Mouse (Mus musculus) stomach, postnatal 0 days (tissue): ENCODE data around the gene Fam219a. TPM values are rescaled to one million over a fixed set of nuclear protein-coding genes. Genes with fewer than 3 reads are reported as not detected.

Experiments
- ATAC-seq: fragments of 200-750 bp; cut with Nextera tagmentation; 2 replicates; pipeline ENCODE4 v1.8.0; 2017; ENCODE audit not compliant: low FRiP score, low TSS enrichment
- DNase-seq: peaks from one replicate; pipeline ENCODE4 v3.0.0-alpha.2; 2016; ENCODE audit warnings: low spot score
- H3K27ac ChIP-seq: fragments of 300-500 bp; sonication (generic); replicated peaks from 2 replicates; pipeline ENCODE4 v1.5.1; 2014; ENCODE audit warnings: mild to moderate bottlenecking, control low read depth
- H3K27me3 ChIP-seq: fragments of 300-500 bp; sonication (generic); 2 replicates; pipeline ENCODE4 v1.6.1; 2014; ENCODE audit warnings: low read length; ENCODE audit not compliant: control insufficient read depth, insufficient read depth
- H3K36me3 ChIP-seq: fragments of 300-500 bp; sonication (generic); 2 replicates; pipeline ENCODE4 v1.6.1; 2014; ENCODE audit warnings: low read length, mixed read lengths; ENCODE audit not compliant: control insufficient read depth, insufficient read depth
- H3K4me1 ChIP-seq: fragments of 300-500 bp; sonication (generic); replicated peaks from 2 replicates; pipeline ENCODE4 v1.6.1; 2014; ENCODE audit warnings: antibody characterized with exemption; ENCODE audit not compliant: control insufficient read depth, insufficient read depth
- H3K4me2 ChIP-seq: fragments of 300-500 bp; sonication (generic); replicated peaks from 2 replicates; pipeline ENCODE4 v1.6.1; 2014; ENCODE audit warnings: low read depth, mild to moderate bottlenecking, control low read depth, moderate library complexity
- H3K4me3 ChIP-seq: fragments of 300-500 bp; sonication (generic); 2 replicates; pipeline ENCODE4 v1.5.1; 2014; ENCODE audit warnings: low read depth, low read length, control low read depth
- H3K9ac ChIP-seq: fragments of 300-500 bp; sonication (generic); 2 replicates; pipeline ENCODE4 v1.6.1; 2014; ENCODE audit warnings: mild to moderate bottlenecking, low read length, control low read depth, mixed read lengths
- H3K9me3 ChIP-seq: fragments of 300-500 bp; sonication (generic); 2 replicates; pipeline ENCODE4 v1.6.1; 2016; ENCODE audit warnings: low read length; ENCODE audit not compliant: control insufficient read depth
- CTCF ChIP-seq: IDR thresholded peaks from 2 replicates; pipeline ENCODE4 v1.5.1; 2016; ENCODE audit warnings: antibody characterized with exemption, low read depth, mild to moderate bottlenecking, moderate library complexity
- EP300 ChIP-seq: optimal IDR thresholded peaks from 2 replicates; pipeline ENCODE3; 2016; ENCODE audit warnings: antibody characterized with exemption
- WGBS: fragments of 180-500 bp; shearing (Covaris S2); extraction: QIAGEN DNeasy Blood & Tissue Kit; methylation state at CpG from one replicate; pipeline ENCODE4 v1.1.7; 2014; 5-methylcytosine and 5-hydroxymethylcytosine counted together
- polyA plus RNA-seq: library from polyadenylated mRNA; unstranded; fragments of >200 nt; fragmentation: Nextera tagmentation; extraction: Ambion mirVana; gene quantifications from 2 replicates; pipeline ENCODE4 v1.2.1, GENCODE M21; 2015

The Fam219a gene
- polyA plus RNA-seq, 1 experiment from 2014 or later, result 1.4 TPM

GRCm38 (mm10) chr4:41557092-41557491 lies 12.2 kb downstream of the Fam219a start:
- H3K4me2 ChIP-seq, result no peak overlapping the region
- ATAC-seq (no peak), DNase-seq (no peak)
- no peaks in the 10 kb centered on the region for H3K36me3 ChIP-seq
- H3K4me1 ChIP-seq, result no peaks in the 10 kb centered on the region
- WGBS, result 55% methylated on average over 3 of the region's 3 CpGs
- no peak overlapping the region for H3K27ac ChIP-seq
- no peaks in the 10 kb centered on the region for H3K27me3 ChIP-seq
- no peak overlapping the region for H3K4me3 ChIP-seq
- TF ChIP-seq EP300 (no peak), CTCF (no peak)
- no peak overlapping the region for H3K9ac ChIP-seq
- no peaks in the 10 kb centered on the region for H3K9me3 ChIP-seq

- H3K4me3 ChIP-seq, result no peak overlapping the region
- TF ChIP-seq CTCF (no peak), EP300 (no peak)
- no peaks in the 10 kb centered on the region for H3K9me3 ChIP-seq
- H3K4me1 ChIP-seq, result no peaks in the 10 kb centered on the region
- WGBS, result 34% methylated on average over 5 of the region's 5 CpGs
- no peak overlapping the region for H3K27ac ChIP-seq
- no peak for DNase-seq
- H3K4me2 ChIP-seq, result no peak overlapping the region
- ATAC-seq, result no peak
- H3K27me3 ChIP-seq, result no peaks in the 10 kb centered on the region
- H3K36me3 ChIP-seq, result no peaks in the 10 kb centered on the region
- H3K9ac ChIP-seq, result no peak overlapping the region
These were observed 12.9 kb downstream of the Fam219a start for GRCm38 (mm10) chr4:41556311-41556953.

- Histone ChIP-seq H3K4me1 (no peaks in the 10 kb centered on the region), H3K9me3 (no peaks in the 10 kb centered on the region), H3K9ac (no peak overlapping the region), H3K27ac (no peak overlapping the region), H3K36me3 (no peaks in the 10 kb centered on the region), H3K4me3 (no peak overlapping the region), H3K4me2 (no peak overlapping the region), H3K27me3 (no peaks in the 10 kb centered on the region)
- ATAC-seq (no peak; the same call in 1 of the 2 replicates), DNase-seq (no peak)
- no peak for TF ChIP-seq EP300
- TF ChIP-seq CTCF, result no peak
- 61% methylated on average over 14 of the region's 14 CpGs for WGBS
These were observed 14.2 kb downstream of the Fam219a start for GRCm38 (mm10) chr4:41554994-41555663.

- DNase-seq (no peak), ATAC-seq (no peak)
- Histone ChIP-seq H3K9me3 (no peaks in the 10 kb centered on the region), H3K4me3 (no peak overlapping the region), H3K36me3 (no peaks in the 10 kb centered on the region), H3K9ac (no peak overlapping the region), H3K27me3 (no peaks in the 10 kb centered on the region), H3K4me2 (no peak overlapping the region), H3K27ac (no peak overlapping the region), H3K4me1 (no peaks in the 10 kb centered on the region)
- 77% methylated on average over 11 of the region's 11 CpGs for WGBS
- TF ChIP-seq EP300 (no peak), CTCF (no peak)
These were observed 16.2 kb downstream of the Fam219a start for GRCm38 (mm10) chr4:41553116-41553515.

- DNase-seq (peak; percentile 77), ATAC-seq (no peak)
- no peaks in the 10 kb centered on the region for H3K36me3 ChIP-seq
- H3K4me2 ChIP-seq, result no peak overlapping the region
- WGBS, result 33% methylated on average over 6 of the region's 6 CpGs
- no peaks in the 10 kb centered on the region for H3K27me3 ChIP-seq
- no peak overlapping the region for H3K27ac ChIP-seq
- no peaks in the 10 kb centered on the region for H3K9me3 ChIP-seq
- no peak overlapping the region for H3K9ac ChIP-seq
- no peak overlapping the region for H3K4me3 ChIP-seq
- TF ChIP-seq EP300, result no peak
- peak; percentile 81 for TF ChIP-seq CTCF
- H3K4me1 ChIP-seq, result no peaks in the 10 kb centered on the region
These were observed 16.8 kb downstream of the Fam219a start for GRCm38 (mm10) chr4:41552529-41552928.

- DNase-seq (no peak), ATAC-seq (no peak)
- no peak overlapping the region for H3K4me3 ChIP-seq
- H3K36me3 ChIP-seq, result no peaks in the 10 kb centered on the region
- no peak overlapping the region for H3K27ac ChIP-seq
- no peaks in the 10 kb centered on the region for H3K4me1 ChIP-seq
- WGBS, result 56% methylated on average over 1 of the region's 1 CpGs
- H3K9ac ChIP-seq, result no peak overlapping the region
- H3K27me3 ChIP-seq, result no peaks in the 10 kb centered on the region
- H3K9me3 ChIP-seq, result no peaks in the 10 kb centered on the region
- no peak for TF ChIP-seq EP300
- no peak for TF ChIP-seq CTCF
- no peak overlapping the region for H3K4me2 ChIP-seq
These were observed 22.3 kb downstream of the Fam219a start for GRCm38 (mm10) chr4:41547086-41547485.
